Mouse (Mus musculus): Measurements from ENCODE around the gene Olfr410.

GRCm38 (mm10) chr11:74385674-74386073 is 47.8 kb upstream of the Olfr410 start:
- TF ChIP-seq POLR2A (IDR thresholded peaks at IDR 0.05; ENCODE audit: insufficient read depth, low read depth, low read length): no peak
- no peak for TF ChIP-seq CTCF (IDR thresholded peaks at IDR 0.05)
- no peak for TF ChIP-seq EP300 (IDR thresholded peaks at IDR 0.05; ENCODE audit: insufficient read depth, low read depth, low read length)

All from heart, adult 2 months (tissue).